Mouse (Mus musculus) heart, embryonic 16.5 days (tissue): ENCODE measurements around the gene Necap2. TPM values are rescaled to one million over a fixed set of nuclear protein-coding genes. Genes with fewer than 3 reads are reported as not detected.

ENCODE experiments used
- ATAC-seq: fragments of 200-750 bp; cut with Nextera tagmentation; replicated peaks from 2 replicates; pipeline ENCODE4 v1.8.0; 2017; ENCODE audit warnings: moderate number of reproducible peaks; ENCODE audit not compliant: insufficient read depth, low FRiP score; ENCODE audit errors: extremely low read depth
- H3K27ac ChIP-seq: fragments of 300-500 bp; sonication (generic); 2 replicates; pipeline ENCODE4 v1.5.1; 2014; ENCODE audit warnings: mild to moderate bottlenecking, low read length, control low read depth, moderate library complexity
- H3K27me3 ChIP-seq: fragments of 300-500 bp; sonication (generic); 2 replicates; pipeline ENCODE4 v1.6.1; 2014; ENCODE audit warnings: low read length, mixed read lengths; ENCODE audit not compliant: control insufficient read depth, insufficient read depth
- H3K36me3 ChIP-seq: fragments of 300-500 bp; sonication (generic); 2 replicates; pipeline ENCODE4 v1.6.1; 2014; ENCODE audit not compliant: control insufficient read depth, insufficient read depth
- H3K4me1 ChIP-seq: fragments of 300-500 bp; sonication (generic); 2 replicates; pipeline ENCODE4 v1.6.1; 2014; ENCODE audit warnings: low read length, mixed read lengths; ENCODE audit not compliant: control insufficient read depth, insufficient read depth
- H3K4me2 ChIP-seq: fragments of 300-500 bp; sonication (generic); 2 replicates; pipeline ENCODE4 v1.6.1; 2014; ENCODE audit warnings: low read depth, mild to moderate bottlenecking, control low read depth, low read length
- H3K4me3 ChIP-seq: fragments of 300-500 bp; sonication (generic); 2 replicates; pipeline ENCODE4 v1.5.1; 2014; ENCODE audit warnings: mild to moderate bottlenecking, control low read depth, low read length
- H3K9ac ChIP-seq: fragments of 300-500 bp; sonication (generic); 2 replicates; pipeline ENCODE4 v1.6.1; 2014; ENCODE audit warnings: low read length, control low read depth
- H3K9me3 ChIP-seq: fragments of 300-500 bp; sonication (generic); replicated peaks from 2 replicates; pipeline ENCODE4 v1.6.1; 2016; ENCODE audit warnings: low read length; ENCODE audit not compliant: control insufficient read depth
- WGBS: fragments of 180-500 bp; shearing (Covaris S2); extraction: QIAGEN DNeasy Blood & Tissue Kit; methylation state at CpG from one replicate; pipeline ENCODE4 v1.1.7; 2014; 5-methylcytosine and 5-hydroxymethylcytosine counted together
- polyA plus RNA-seq: library from polyadenylated mRNA; unstranded; fragments of >200 nt; fragmentation: Nextera tagmentation; extraction: Ambion mirVana; gene quantifications from 2 replicates; pipeline ENCODE4 v1.2.1, GENCODE M21; 2015

Gene Necap2
- polyA plus RNA-seq, 1 experiment from 2014 or later = 49.8 TPM

DNA sequence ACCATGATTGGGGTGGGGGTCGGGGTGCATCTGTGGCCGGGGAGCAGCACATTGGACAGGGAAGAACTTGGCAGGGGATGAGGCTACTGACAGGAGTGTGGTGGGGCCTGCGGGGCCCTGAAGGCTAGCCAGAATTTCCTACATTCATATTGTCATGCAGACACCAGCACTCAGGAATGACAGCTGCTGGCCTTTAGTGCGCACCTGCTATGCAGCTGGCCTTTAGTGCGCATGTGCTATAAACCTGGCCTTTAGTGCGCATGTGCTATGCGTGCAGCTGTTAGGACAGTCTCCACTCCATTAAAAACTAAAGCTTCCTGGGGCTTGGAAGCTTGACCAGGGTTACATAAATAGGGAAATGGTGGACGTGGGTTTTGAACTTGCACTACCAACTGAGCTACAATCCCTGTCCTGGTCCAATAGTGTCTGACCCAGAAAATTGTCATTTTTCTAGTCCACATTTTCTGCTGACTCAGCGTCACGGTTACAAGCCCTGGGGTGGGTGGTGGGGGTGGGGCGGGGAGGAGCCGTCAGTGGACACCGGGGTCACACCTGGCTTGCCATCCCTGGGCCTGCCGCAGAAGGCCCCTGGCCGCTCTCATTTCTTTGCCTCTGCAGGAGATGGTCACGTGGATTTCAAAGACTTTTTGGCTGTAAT lies 28.5 kb upstream of the Necap2 start:
- Histone ChIP-seq H3K4me1 (no peaks in the 10 kb centered on the region), H3K27me3 (no peaks in the 10 kb centered on the region), H3K36me3 (peaks cover 5% of the 10 kb centered on the region; the same call in 1 of the 2 replicates), H3K9ac (no peak overlapping the region), H3K9me3 (0 out of 2 replicates have a peak, but pooled peaks cover 3% of the 10 kb centered on the region), H3K4me3 (no peak overlapping the region), H3K27ac (no peak overlapping the region), H3K4me2 (no peak overlapping the region)
- ATAC-seq = no peak
- 81% methylated on average over 16 of the region's 16 CpGs for WGBS

DNA sequence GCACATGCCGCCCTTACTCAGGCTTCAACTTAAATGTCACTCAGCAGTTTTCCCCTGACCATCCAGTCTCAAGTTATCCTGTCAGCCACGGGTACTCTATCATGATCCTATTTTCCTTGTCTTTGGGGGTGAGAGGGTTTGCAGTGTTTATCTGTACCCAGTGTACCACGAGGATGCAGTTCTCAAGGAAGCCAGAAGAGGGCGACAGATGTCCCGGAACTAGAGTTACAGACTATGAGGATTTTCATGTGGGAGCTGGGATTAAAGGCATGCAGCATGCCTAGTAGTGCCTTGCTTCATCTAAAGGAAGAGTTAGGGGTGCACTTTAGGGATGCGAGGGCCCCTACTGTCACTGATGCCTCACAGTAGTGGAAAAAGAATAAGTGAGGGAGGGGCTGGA lies 23.7 kb upstream of the Necap2 start:
- H3K9me3 ChIP-seq = 0 out of 2 replicates have a peak, but pooled peaks cover 3% of the 10 kb centered on the region
- no peak overlapping the region for H3K4me3 ChIP-seq
- 62% methylated on average over 6 of the region's 6 CpGs for WGBS
- H3K4me1 ChIP-seq = no peaks in the 10 kb centered on the region
- H3K27ac ChIP-seq = no peak overlapping the region
- H3K27me3 ChIP-seq = no peaks in the 10 kb centered on the region
- H3K9ac ChIP-seq = no peak overlapping the region
- H3K4me2 ChIP-seq = no peak overlapping the region
- no peak for ATAC-seq
- no peaks in the 10 kb centered on the region for H3K36me3 ChIP-seq

- no peak for ATAC-seq
- 0 out of 2 replicates have a peak, but pooled peaks cover 3% of the 10 kb centered on the region for H3K9me3 ChIP-seq
- no peaks in the 10 kb centered on the region for H3K27me3 ChIP-seq
- H3K36me3 ChIP-seq = no peaks in the 10 kb centered on the region
- no peak overlapping the region for H3K4me3 ChIP-seq
- no peak overlapping the region for H3K9ac ChIP-seq
- H3K4me2 ChIP-seq = no peak overlapping the region
- no peak overlapping the region for H3K27ac ChIP-seq
- 93% methylated on average over 9 of the region's 9 CpGs for WGBS
- no peaks in the 10 kb centered on the region for H3K4me1 ChIP-seq
Observed at GRCm38 (mm10) chr4:141101291-141101690, 23.1 kb upstream of the Necap2 start.

- ATAC-seq = no peak
- WGBS = 69% methylated on average over 5 of the region's 5 CpGs
- Histone ChIP-seq H3K4me1 (no peaks in the 10 kb centered on the region), H3K9ac (no peak overlapping the region), H3K27me3 (no peaks in the 10 kb centered on the region), H3K4me3 (no peak overlapping the region), H3K27ac (no peak overlapping the region), H3K9me3 (0 out of 2 replicates have a peak, but pooled peaks cover 3% of the 10 kb centered on the region), H3K36me3 (no peaks in the 10 kb centered on the region), H3K4me2 (no peak overlapping the region)
Observed at GRCm38 (mm10) chr4:141099956-141100355, 21.8 kb upstream of the Necap2 start.

DNA sequence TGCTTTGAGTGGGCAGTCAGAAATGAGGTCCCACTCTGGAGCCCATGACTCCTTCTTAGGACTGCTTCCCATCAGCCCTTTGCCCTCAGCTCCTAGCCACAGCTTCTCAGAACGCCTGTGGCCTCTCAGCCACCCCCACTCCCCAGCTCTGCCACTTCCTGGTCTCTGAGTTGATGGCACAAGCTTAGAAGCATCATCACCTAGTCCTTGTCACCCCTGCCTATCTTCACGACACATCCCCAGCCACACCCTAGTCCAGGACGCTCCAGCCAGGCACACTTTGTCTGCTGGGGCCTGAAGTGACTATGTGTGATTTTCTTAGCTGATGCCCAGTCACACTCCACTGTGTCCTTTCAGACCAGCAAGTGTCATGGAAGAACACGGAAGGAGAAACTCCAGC lies 20.8 kb upstream of the Necap2 start:
- H3K27ac ChIP-seq = no peak overlapping the region
- no peak overlapping the region for H3K4me2 ChIP-seq
- 0 out of 2 replicates have a peak, but pooled peaks cover 3% of the 10 kb centered on the region for H3K9me3 ChIP-seq
- no peak for ATAC-seq
- no peaks in the 10 kb centered on the region for H3K4me1 ChIP-seq
- no peak overlapping the region for H3K9ac ChIP-seq
- H3K4me3 ChIP-seq = no peak overlapping the region
- H3K36me3 ChIP-seq = no peaks in the 10 kb centered on the region
- 42% methylated on average over 4 of the region's 4 CpGs for WGBS
- no peaks in the 10 kb centered on the region for H3K27me3 ChIP-seq

DNA sequence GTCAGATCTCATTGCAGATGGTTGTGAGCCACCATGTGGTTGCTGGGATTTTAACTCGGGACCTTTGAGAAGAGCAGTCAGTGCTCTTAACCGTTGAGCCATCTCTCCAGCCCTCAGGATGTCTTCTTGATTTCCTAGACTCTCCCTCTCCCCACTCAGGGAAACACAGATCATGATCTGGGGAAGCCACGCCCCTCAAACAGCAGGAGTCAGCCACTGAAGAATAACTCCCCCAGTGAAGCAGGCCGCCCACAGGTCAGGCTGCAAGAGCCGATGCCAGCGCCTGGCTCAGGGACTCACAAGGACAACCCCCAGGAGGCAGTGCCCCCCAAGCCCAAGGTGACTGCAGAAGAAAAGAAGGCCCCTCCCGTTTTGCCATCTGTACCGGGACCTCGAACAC lies 18.6 kb upstream of the Necap2 start:
- no peak for ATAC-seq
- Histone ChIP-seq H3K27me3 (no peaks in the 10 kb centered on the region), H3K9ac (no peak overlapping the region), H3K27ac (no peak overlapping the region), H3K9me3 (0 out of 2 replicates have a peak, but pooled peaks cover under 1% of the 10 kb centered on the region), H3K4me1 (no peaks in the 10 kb centered on the region), H3K4me2 (no peak overlapping the region), H3K36me3 (no peaks in the 10 kb centered on the region), H3K4me3 (no peak overlapping the region)
- 34% methylated on average over 9 of the region's 9 CpGs for WGBS

DNA sequence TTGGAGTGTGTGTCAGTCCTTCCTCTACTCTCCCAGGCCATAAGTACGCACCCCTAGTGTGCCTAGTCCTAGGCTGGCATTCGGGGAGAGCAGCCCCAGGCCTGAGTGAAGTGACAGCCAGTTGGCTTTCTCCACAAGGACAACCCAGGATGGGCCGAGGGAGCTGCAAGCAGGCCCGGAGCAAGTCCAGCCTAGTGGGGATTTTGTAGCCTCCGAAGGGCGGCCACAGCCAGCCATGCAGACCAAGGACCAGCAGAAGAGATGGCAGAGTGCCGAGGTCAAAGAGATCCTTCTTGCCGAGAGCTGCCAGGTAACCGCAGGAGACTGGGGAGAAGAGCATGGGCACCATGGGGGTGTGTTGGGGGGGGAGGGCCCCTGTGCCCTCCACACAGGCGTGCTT lies 16.9 kb upstream of the Necap2 start:
- H3K4me2 ChIP-seq = no peak overlapping the region
- no peak for ATAC-seq
- 75% methylated on average over 10 of the region's 10 CpGs for WGBS
- no peak overlapping the region for H3K4me3 ChIP-seq
- H3K4me1 ChIP-seq = no peaks in the 10 kb centered on the region
- no peaks in the 10 kb centered on the region for H3K9me3 ChIP-seq
- no peak overlapping the region for H3K9ac ChIP-seq
- H3K27ac ChIP-seq = no peak overlapping the region
- H3K27me3 ChIP-seq = no peaks in the 10 kb centered on the region
- H3K36me3 ChIP-seq = no peaks in the 10 kb centered on the region

- H3K9me3 ChIP-seq = no peaks in the 10 kb centered on the region
- 63% methylated on average over 9 of the region's 9 CpGs for WGBS
- no peak overlapping the region for H3K4me2 ChIP-seq
- H3K27ac ChIP-seq = no peak overlapping the region
- H3K4me1 ChIP-seq = no peaks in the 10 kb centered on the region
- no peak; the same call in 1 of the 2 replicates for ATAC-seq
- H3K36me3 ChIP-seq = no peaks in the 10 kb centered on the region
- no peak overlapping the region for H3K9ac ChIP-seq
- H3K27me3 ChIP-seq = no peaks in the 10 kb centered on the region
- H3K4me3 ChIP-seq = no peak overlapping the region
Observed at GRCm38 (mm10) chr4:141088714-141089113, 10.6 kb upstream of the Necap2 start.

DNA sequence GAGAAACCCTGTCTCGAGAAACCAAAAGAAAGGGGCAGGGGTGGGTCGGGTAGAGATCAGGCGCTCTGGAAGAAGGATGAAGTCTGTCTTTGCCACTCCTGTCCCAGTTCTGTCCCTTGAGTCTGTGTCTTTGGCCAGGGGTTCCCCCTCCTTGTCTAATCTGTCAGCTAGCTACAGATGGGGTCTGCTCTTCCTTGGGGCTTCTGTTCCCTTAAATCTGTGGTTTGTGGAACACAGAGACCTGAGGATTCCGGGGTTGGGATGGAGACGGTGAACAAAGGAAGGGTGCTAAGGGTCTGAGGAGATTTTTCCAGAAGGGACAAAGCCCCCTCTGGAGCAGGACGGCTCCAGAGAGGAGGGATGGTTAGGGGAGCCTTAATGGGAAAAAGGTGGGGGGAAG lies 9.9 kb upstream of the Necap2 start, which contains the start of gene Spata21:
Spata21 (plus strand) TSS at position 301 of the 400 bp plus-strand sequence.
- Histone ChIP-seq H3K27ac (no peak within 1 kb of the TSS), H3K27me3 (no peaks in the 10 kb centered on the region), H3K4me1 (no peaks in the 10 kb centered on the region), H3K4me2 (no peak within 1 kb of the TSS), H3K9ac (no peak within 1 kb of the TSS), H3K9me3 (no peaks in the 10 kb centered on the region), H3K36me3 (no peaks in the 10 kb centered on the region), H3K4me3 (no peak within 1 kb of the TSS)
- 80% methylated on average over 6 of the region's 6 CpGs for WGBS
- no peak for ATAC-seq
